Mouse (Mus musculus) small intestine, adult 2 months (tissue): ENCODE measurements at regions not wholly inside any gene's neighbourhood (a gene's known extent, or its start where the extent isn't known, plus 50 kb on each side); places are given as distances from the start of the nearest gene placed in this dataset.

ENCODE experiments used
- CTCF ChIP-seq: fragments of 200-500 bp; IDR thresholded peaks from 2 replicates; pipeline ENCODE4 v1.5.1; 2012; ENCODE audit warnings: low read depth, mild to moderate bottlenecking, control low read depth, inconsistent platforms, low read length, moderate library complexity, mixed read lengths; ENCODE audit not compliant: insufficient replicate concordance, insufficient read length; ENCODE audit errors: extremely low read depth
- POLR2A ChIP-seq: fragments of 200-500 bp; IDR thresholded peaks from 2 replicates; pipeline ENCODE4 v1.6.1; 2012; ENCODE audit warnings: low read depth, mild to moderate bottlenecking, control low read depth, inconsistent platforms, low read length, moderate library complexity

GRCm38 (mm10) chr1:108023721-108024353, 434.0 kb downstream of the Serpinb8 start:
- no peak for TF ChIP-seq CTCF
- TF ChIP-seq POLR2A = no peak
